Mouse (Mus musculus) thymus, adult 2 months (tissue): ENCODE measurements around the gene Ctrl.
"Not testable (repeated sequence)": the region's sequence is repeated elsewhere in the genome, so short reads cannot be mapped to it uniquely, and the experiment has no call there.

ENCODE experiments used
- CTCF ChIP-seq: fragments of 200-500 bp; IDR thresholded peaks from 2 replicates; pipeline ENCODE4 v1.5.1; 2012; ENCODE audit warnings: mild to moderate bottlenecking, control low read depth, low read length, moderate library complexity, borderline replicate concordance; ENCODE audit not compliant: control insufficient read depth, poor library complexity, insufficient read depth; ENCODE audit errors: extremely low read depth
- POLR2A ChIP-seq: fragments of 200-500 bp; IDR thresholded peaks from 2 replicates; pipeline ENCODE4 v1.6.1; 2012; ENCODE audit warnings: mild to moderate bottlenecking, low read length, control low read depth, moderate library complexity; ENCODE audit not compliant: control insufficient read depth, poor library complexity, insufficient read depth; ENCODE audit errors: extremely low read depth

- TF ChIP-seq POLR2A, CTCF: not testable (repeated sequence)
Measured at GRCm38 (mm10) chr8:105983406-105983805, 49.7 kb upstream of the Ctrl start.
